Mouse (Mus musculus) liver, postnatal 0 days (tissue): ENCODE results near the gene Tmem11.

Experiments used
- CTCF ChIP-seq: sonication (generic); IDR thresholded peaks from 2 replicates; pipeline ENCODE4 v1.5.1; 2016; ENCODE audit warnings: antibody characterized with exemption, low read depth
- EP300 ChIP-seq: IDR thresholded peaks from 2 replicates; pipeline ENCODE4 v1.6.1; 2016; ENCODE audit warnings: antibody characterized with exemption, low read depth, mild to moderate bottlenecking

DNA sequence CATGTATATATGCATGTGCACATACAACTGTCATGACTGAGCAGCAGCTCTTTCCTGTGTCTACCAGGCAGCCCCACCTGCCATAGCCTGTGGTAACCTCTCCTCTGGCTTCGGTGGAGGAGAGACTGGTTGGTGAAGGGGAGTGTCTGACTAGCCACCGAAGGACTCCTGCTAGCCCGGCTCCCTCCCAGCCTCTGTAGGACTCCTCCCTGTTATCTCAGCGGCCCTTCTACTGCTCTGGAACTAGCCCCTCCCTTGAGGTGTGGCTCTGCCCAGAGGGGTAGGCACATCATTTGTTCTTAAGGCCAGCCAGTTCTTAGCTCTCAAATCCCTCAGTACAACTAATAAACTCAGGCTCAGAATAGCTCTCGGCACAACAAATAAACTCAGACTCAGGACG is 45.4 kb upstream of the Tmem11 start:
- TF ChIP-seq CTCF (no peak), EP300 (no peak)
